Mouse (Mus musculus) limb, embryonic 13.5 days (tissue): ENCODE results near the gene Ddt. TPM values are rescaled to one million over a fixed set of nuclear protein-coding genes. Genes with fewer than 3 reads are reported as not detected.

ENCODE experiments used
- ATAC-seq: fragments of 200-750 bp; cut with Nextera tagmentation; 2 replicates; pipeline ENCODE4 v1.8.0; 2017; ENCODE audit warnings: low read depth, moderate number of reproducible peaks, moderate TSS enrichment; ENCODE audit not compliant: low FRiP score
- H3K27ac ChIP-seq: fragments of 300-500 bp; sonication (generic); 2 replicates; pipeline ENCODE4 v1.5.1; 2015; ENCODE audit warnings: inconsistent platforms, mild to moderate bottlenecking, moderate library complexity
- H3K27me3 ChIP-seq: fragments of 300-500 bp; sonication (generic); 2 replicates; pipeline ENCODE4 v1.6.1; 2015; ENCODE audit warnings: mild to moderate bottlenecking, inconsistent platforms
- H3K36me3 ChIP-seq: fragments of 300-500 bp; sonication (generic); 2 replicates; pipeline ENCODE4 v1.6.1; 2015; ENCODE audit warnings: inconsistent platforms, mild to moderate bottlenecking, moderate library complexity
- H3K4me1 ChIP-seq: fragments of 300-500 bp; sonication (generic); 2 replicates; pipeline ENCODE4 v1.6.1; 2015; ENCODE audit warnings: inconsistent platforms
- H3K4me2 ChIP-seq: fragments of 300-500 bp; sonication (generic); replicated peaks from 2 replicates; pipeline ENCODE4 v1.6.1; 2015; ENCODE audit warnings: inconsistent platforms, mild to moderate bottlenecking, moderate library complexity
- H3K4me3 ChIP-seq: fragments of 300-500 bp; sonication (generic); 2 replicates; pipeline ENCODE4 v1.5.1; 2015; ENCODE audit warnings: moderate library complexity, mild to moderate bottlenecking, inconsistent platforms
- H3K9ac ChIP-seq: fragments of 300-500 bp; sonication (generic); 2 replicates; pipeline ENCODE4 v1.6.1; 2015; ENCODE audit warnings: mild to moderate bottlenecking, inconsistent platforms
- H3K9me3 ChIP-seq: fragments of 300-500 bp; sonication (generic); 2 replicates; pipeline ENCODE4 v1.6.1; 2016; ENCODE audit warnings: inconsistent platforms
- WGBS: fragments of 180-500 bp; shearing (Covaris S2); methylation state at CpG from one replicate; pipeline ENCODE4 v1.1.7; 2015; 5-methylcytosine and 5-hydroxymethylcytosine counted together
- polyA plus RNA-seq: library from polyadenylated mRNA; unstranded; fragments of >200 nt; fragmentation: Nextera tagmentation; extraction: Ambion mirVana; gene quantifications from 2 replicates; pipeline ENCODE4 v1.2.1, GENCODE M21; 2015

Ddt gene
- polyA plus RNA-seq: 92.4 and 95.9 TPM in 2 replicates

DNA sequence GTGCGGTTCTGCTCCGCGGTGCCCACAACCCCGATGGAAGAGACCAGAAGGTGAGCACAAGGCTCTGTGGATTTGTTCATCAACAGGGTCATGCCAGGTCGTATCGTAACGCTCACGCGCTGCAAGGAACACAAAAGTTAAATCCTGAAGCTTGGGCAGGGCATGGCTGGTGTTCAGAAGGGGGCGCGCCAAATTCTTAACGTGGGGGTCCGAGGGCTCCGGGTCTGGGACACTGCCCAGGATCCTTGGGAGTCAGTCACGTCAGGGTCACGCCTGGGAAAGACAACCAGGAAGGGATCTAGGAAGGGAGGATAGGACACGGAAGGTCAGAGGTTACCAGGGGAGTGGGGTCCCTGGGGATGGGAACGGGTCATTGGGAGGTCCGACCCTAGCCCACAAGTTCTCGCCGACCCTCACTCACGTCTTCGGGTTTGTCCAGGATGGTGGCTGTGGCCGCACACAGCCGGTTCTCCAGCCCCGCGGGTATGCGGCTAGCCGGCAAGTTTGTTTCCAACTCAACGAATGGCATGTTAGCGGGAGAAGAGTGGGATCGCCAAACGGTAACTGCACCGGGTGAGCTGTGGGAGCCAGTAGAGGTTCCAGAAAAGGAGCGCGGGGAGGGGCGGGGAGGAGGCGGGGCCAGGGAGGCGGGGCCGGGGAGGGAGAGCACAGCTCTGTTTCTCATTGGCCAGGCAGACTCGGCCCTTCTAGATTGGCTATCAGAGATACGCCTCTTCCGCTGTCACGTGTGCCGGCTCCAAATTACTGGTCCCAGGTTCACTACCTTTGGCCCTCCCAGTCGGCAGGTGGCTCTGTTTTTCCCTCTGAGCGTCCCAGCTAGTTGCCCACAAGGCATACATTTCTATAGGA is at the start of gene Ddt:
Ddt (minus strand) TSS at position 620 of the 870 bp plus-strand sequence.
- Histone ChIP-seq H3K4me2 (peak within 1 kb of the TSS; percentile 98), H3K27ac (peak within 1 kb of the TSS; percentile 15; the same call in 1 of the 2 replicates), H3K9me3 (no peaks in the 10 kb centered on the region), H3K4me3 (peak within 1 kb of the TSS; percentile 70), H3K36me3 (no peaks in the 10 kb centered on the region), H3K4me1 (peaks cover 8% of the 10 kb centered on the region), H3K27me3 (peaks cover 6% of the 10 kb centered on the region; the same call in 1 of the 2 replicates), H3K9ac (peak within 1 kb of the TSS; percentile 76)
- ATAC-seq: peak; percentile 97
- WGBS: under 1% methylated on average over 47 of the region's 47 CpGs

DNA sequence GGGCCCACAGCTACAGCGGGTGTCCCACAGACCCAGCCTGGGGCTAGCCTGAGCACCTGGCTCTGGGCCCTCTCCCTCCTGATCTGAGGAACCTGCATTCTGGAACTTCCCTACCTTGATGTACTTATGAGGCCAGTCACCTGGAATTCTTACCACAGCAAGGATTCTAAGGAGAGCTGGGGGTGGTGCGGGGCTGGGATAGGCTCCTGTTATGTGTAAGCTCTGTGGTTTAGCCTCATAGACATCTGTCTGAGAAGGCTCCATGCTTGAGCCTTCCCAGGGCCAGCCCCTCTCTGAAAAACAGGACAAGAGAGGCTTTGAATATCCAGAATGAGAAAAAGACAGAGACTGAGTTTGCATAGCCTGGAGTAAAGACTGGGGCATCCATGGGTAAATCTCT is 49.2 kb upstream of the Ddt start, which contains the start of gene Gstt4:
Gstt4 (minus strand) TSS at position 101 of the 400 bp plus-strand sequence.
- Histone ChIP-seq H3K27me3 (no peaks in the 10 kb centered on the region), H3K27ac (no peak within 1 kb of the TSS), H3K4me2 (no peak within 1 kb of the TSS), H3K4me3 (no peak within 1 kb of the TSS), H3K9me3 (no peaks in the 10 kb centered on the region), H3K4me1 (peaks cover 3% of the 10 kb centered on the region; the same call in 1 of the 2 replicates), H3K36me3 (no peaks in the 10 kb centered on the region), H3K9ac (no peak within 1 kb of the TSS)
- ATAC-seq: no peak
- 92% methylated on average over 2 of the region's 2 CpGs for WGBS

DNA sequence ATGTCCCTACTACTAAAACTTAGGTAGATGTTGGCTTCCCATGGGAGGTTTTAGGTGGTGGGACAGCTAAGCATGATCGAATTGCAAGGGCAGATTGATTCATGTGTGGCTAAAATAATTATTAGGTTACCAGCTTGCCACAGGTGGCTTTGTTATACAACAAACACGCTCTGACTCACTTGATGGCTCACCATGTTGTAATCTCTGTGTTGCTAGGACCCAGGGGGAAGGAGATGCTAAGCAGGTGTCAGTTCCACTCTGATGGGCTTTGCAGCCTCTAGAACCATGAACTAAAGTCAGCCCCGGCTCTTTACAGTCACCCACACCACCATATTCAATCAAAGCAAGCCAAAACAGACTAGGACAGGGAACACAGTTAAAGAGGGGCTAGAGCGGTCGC is 46.7 kb upstream of the Ddt start:
- Histone ChIP-seq H3K27ac (no peak overlapping the region), H3K4me2 (no peak overlapping the region), H3K4me1 (no peaks in the 10 kb centered on the region), H3K9me3 (no peaks in the 10 kb centered on the region), H3K36me3 (no peaks in the 10 kb centered on the region), H3K4me3 (no peak overlapping the region), H3K9ac (no peak overlapping the region), H3K27me3 (no peaks in the 10 kb centered on the region)
- ATAC-seq: no peak
- WGBS: 82% methylated on average over 5 of the region's 5 CpGs

DNA sequence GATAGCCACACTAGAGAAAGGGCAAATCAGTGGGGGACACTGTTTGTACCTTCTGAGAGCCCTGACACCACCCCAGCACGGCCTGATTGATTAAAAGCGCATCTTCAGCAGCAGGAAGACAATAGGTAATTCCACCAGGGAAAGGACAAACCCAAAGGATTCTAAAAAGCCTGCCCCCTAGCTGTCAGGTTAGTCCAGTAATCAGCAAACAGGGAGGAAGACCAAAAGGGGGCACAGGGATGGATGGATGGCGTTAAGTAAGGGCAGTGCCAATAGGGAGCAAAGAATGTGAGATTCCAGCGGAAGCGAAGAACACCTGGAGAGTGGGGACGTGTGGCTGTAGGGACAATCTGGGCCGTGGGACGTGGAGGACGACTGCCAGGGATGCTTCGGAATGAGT is 45.4 kb upstream of the Ddt start:
- H3K4me1 ChIP-seq: no peaks in the 10 kb centered on the region
- no peak overlapping the region for H3K27ac ChIP-seq
- no peak for ATAC-seq
- no peak overlapping the region for H3K4me3 ChIP-seq
- 63% methylated on average over 10 of the region's 10 CpGs for WGBS
- no peaks in the 10 kb centered on the region for H3K36me3 ChIP-seq
- H3K27me3 ChIP-seq: no peaks in the 10 kb centered on the region
- H3K9ac ChIP-seq: no peak overlapping the region
- H3K4me2 ChIP-seq: no peak overlapping the region
- no peaks in the 10 kb centered on the region for H3K9me3 ChIP-seq

DNA sequence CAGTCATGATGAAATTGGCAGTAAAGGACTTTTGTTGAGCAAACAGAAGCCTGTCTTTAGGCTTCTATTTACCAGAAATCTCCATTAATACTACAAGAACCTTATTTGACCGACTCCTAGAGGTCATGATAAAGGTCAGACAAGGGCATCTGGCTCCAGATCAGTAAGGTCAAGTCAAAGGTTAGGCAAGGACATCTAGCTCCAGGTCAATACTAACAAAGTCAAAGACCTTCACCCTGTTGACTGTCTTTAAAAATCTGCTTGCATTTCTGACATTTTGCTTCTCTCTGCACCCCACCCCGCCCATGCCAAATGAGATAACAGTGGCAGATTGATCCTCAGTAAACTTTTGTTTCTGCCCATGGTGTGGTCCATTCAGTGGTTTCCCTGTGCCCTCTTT is 31.0 kb upstream of the Ddt start:
- no peak overlapping the region for H3K9ac ChIP-seq
- H3K27me3 ChIP-seq: no peaks in the 10 kb centered on the region
- H3K36me3 ChIP-seq: no peaks in the 10 kb centered on the region
- no peak for ATAC-seq
- H3K4me3 ChIP-seq: no peak overlapping the region
- 59% methylated on average over 2 of the region's 2 CpGs for WGBS
- no peak overlapping the region for H3K4me2 ChIP-seq
- H3K9me3 ChIP-seq: no peaks in the 10 kb centered on the region
- H3K27ac ChIP-seq: no peak overlapping the region
- H3K4me1 ChIP-seq: no peaks in the 10 kb centered on the region

DNA sequence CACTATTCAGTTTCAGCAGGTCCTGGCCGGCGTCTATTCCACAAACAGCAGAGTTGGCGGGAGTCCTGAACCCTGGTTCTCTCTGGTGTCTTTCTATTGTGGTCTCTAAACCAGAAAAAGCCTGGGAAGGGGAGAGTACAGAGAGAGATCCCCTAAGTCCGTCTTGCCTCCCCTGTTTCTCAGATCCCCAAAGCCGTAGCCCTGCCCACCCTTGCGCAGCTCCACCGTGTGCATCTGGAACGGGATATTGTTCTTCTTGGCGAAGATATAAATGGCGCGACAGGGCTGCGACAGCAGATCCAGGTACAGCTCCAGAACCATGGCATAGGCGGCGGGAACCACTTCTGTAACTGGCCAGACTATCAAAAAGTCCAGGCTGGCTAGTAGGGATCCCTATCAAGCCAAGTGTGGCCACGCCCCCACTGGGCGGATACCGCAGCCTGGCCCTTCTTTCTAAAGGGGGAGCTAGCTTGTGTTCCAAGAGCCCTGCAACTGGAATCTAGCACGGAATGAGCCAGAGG is 25.0 kb upstream of the Ddt start, which contains the start of gene Gstt1:
Gstt1 (minus strand) TSS at position 409 of the 521 bp plus-strand sequence.
- H3K36me3 ChIP-seq: no peaks in the 10 kb centered on the region
- peak within 1 kb of the TSS; percentile 64 for H3K9ac ChIP-seq
- peak within 1 kb of the TSS; percentile 81 for H3K4me2 ChIP-seq
- H3K4me1 ChIP-seq: peaks cover 33% of the 10 kb centered on the region
- peak within 1 kb of the TSS; percentile 52 for H3K4me3 ChIP-seq
- peaks cover 11% of the 10 kb centered on the region for H3K27me3 ChIP-seq
- H3K27ac ChIP-seq: no peak within 1 kb of the TSS
- WGBS: 4% methylated on average over 18 of the region's 18 CpGs
- H3K9me3 ChIP-seq: no peaks in the 10 kb centered on the region
- ATAC-seq: peak; percentile 72; the same call in 1 of the 2 replicates

DNA sequence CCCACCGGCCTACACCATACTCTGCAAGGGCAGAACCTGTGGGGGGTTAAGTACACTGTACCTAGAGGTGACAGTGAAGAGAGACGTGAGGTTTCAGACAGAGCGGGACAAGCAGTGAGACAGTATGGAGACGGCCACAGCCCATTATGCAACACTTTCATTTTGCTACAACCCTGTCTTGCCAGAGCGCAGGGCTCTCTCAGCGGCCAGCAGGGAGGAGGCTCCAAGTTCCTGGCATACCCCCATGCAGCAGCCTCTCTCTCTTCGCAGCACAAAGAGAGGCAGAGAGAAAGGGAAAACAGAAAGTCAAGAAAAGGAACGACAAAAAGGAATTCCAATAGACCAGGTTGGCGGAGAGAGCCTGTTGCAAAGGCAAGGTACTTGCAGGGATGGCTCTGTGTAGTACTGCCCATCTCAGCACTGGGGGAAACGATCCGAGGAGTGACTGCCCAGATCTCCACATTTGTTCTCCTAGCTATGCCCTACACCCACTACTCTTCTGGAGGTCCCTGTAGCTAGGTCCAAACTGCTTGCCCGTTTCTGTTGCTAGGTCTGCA is 24.5 kb upstream of the Ddt start:
- no peak; the same call in 1 of the 2 replicates for ATAC-seq
- H3K9me3 ChIP-seq: no peaks in the 10 kb centered on the region
- H3K9ac ChIP-seq: peak overlapping the region; percentile 64
- H3K36me3 ChIP-seq: no peaks in the 10 kb centered on the region
- H3K4me1 ChIP-seq: peaks cover 33% of the 10 kb centered on the region
- 2% methylated on average over 12 of the region's 12 CpGs for WGBS
- peak overlapping the region; percentile 81 for H3K4me2 ChIP-seq
- H3K27me3 ChIP-seq: peaks cover 11% of the 10 kb centered on the region
- no peak overlapping the region for H3K27ac ChIP-seq
- H3K4me3 ChIP-seq: peak overlapping the region; percentile 52

DNA sequence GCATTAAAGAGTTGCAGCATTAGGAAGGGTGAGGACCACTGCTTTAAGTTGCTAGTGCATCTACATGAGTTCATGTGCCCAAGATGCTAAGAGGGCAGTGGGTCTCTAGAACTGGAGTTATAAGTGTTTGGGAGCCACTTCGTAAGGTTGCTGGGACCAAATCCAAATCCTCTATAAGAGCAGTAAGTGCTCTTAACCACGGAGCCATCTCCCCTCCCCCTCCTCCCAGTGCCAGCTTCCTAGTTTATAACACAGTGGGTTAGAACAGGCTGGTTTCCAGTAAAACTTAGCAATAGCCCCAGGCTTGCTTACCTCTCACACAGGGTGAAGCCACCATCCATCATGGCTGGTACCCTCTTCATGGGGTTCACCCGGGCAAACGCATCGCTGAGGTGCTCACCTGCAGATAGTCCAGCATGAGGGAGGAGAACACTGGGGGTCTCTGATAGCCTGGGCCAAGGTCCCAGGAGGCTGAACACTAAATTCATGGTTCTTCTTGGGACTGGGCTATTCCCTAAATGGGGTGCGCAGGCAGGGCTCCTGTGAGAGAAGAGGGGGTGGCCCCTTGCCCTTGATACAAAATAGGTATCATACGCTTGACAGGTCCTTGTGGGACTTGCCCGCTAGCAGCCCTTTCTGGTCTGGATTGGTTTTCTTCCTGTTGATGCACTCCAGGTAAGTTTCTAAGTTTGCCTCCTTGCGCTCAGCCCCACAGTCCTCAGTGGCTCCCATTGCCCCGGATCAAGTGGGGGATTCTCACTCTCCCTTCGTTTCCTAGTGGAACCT is 23.7 kb upstream of the Ddt start:
- peaks cover 11% of the 10 kb centered on the region for H3K27me3 ChIP-seq
- no peak overlapping the region for H3K27ac ChIP-seq
- no peak for ATAC-seq
- H3K4me3 ChIP-seq: peak overlapping the region; percentile 52
- 44% methylated on average over 11 of the region's 11 CpGs for whole genome bisulfite sequencing
- peak overlapping the region; percentile 64; the same call in 1 of the 2 replicates for H3K9ac ChIP-seq
- H3K9me3 ChIP-seq: no peaks in the 10 kb centered on the region
- peak overlapping the region; percentile 81 for H3K4me2 ChIP-seq
- no peaks in the 10 kb centered on the region for H3K36me3 ChIP-seq
- peaks cover 33% of the 10 kb centered on the region for H3K4me1 ChIP-seq

DNA sequence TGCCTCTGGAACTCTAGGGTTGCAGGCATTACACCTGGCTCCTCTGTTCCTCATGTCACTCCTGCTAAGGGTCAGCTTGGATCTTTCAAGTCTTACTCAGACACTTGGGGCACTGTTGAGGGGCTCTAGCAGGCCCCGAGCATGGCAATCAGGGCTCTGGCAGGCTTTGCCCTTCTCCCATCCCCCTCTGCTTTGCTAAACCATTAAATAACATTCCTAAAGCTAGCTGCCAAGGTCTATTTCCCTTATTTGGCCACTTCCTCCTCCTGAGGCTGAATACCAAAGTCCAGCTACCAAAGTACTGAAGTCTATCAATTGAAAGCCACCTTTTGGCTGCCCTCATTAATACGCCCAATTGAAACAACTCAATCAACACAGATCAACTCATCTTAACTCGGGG is 21.7 kb upstream of the Ddt start:
- H3K27me3 ChIP-seq: peaks cover 11% of the 10 kb centered on the region
- no peak overlapping the region; the same call in 1 of the 2 replicates for H3K27ac ChIP-seq
- H3K36me3 ChIP-seq: no peaks in the 10 kb centered on the region
- no peaks in the 10 kb centered on the region for H3K9me3 ChIP-seq
- peak overlapping the region; percentile 25 for H3K4me2 ChIP-seq
- ATAC-seq: no peak
- H3K4me1 ChIP-seq: peaks cover 33% of the 10 kb centered on the region
- 0 out of 2 replicates have a peak overlapping the region, but pooled peaks have one; percentile 5 for H3K9ac ChIP-seq
- 30% methylated on average over 3 of the region's 3 CpGs for WGBS
- no peak overlapping the region for H3K4me3 ChIP-seq

DNA sequence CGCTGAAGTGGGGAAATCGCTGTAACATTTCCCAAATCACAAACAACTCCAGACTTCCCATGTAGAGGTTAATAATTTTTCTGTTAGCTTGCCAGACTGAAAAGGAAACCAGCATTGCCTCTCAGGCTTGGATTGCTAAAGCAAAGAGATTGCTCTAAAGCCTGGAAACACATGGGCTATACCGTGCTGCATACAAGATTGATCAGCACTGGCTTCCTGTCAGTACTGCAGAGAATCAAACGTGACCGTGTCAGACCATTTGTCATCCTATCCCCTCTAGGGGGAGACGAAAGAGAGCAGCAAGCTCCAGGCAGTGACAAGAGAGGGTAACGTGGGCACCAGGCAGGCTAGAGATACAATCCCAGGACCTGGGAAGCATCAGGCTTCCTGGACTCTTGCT is 17.6 kb upstream of the Ddt start:
- Histone ChIP-seq H3K27ac (no peak overlapping the region), H3K4me2 (no peak overlapping the region), H3K4me1 (peaks cover 13% of the 10 kb centered on the region), H3K9ac (0 out of 2 replicates have a peak overlapping the region, but pooled peaks have one; percentile 35), H3K27me3 (no peaks in the 10 kb centered on the region), H3K36me3 (no peaks in the 10 kb centered on the region), H3K9me3 (no peaks in the 10 kb centered on the region), H3K4me3 (no peak overlapping the region)
- ATAC-seq: no peak
- WGBS: 18% methylated on average over 7 of the region's 7 CpGs

DNA sequence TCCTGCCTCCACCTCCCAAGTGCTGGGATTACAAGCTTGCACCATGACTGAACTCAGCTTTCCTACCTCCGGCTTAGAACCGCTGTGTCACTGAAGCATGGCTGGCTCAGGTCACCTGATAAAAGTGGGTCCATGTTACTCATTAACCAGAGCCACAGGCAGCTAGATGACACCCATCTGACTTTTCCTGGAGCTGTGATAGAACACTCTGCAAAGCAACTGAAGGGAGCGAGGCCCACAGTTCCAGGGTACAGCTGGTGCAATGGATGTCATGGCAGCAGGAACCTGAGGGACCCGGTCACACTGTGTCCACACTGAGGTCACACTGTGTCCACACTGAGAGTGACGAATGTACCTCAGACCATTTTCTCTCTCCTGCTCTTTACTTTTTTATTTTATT is 16.6 kb upstream of the Ddt start:
- H3K36me3 ChIP-seq: no peaks in the 10 kb centered on the region
- no peak overlapping the region for H3K4me2 ChIP-seq
- no peak overlapping the region for H3K4me3 ChIP-seq
- H3K27ac ChIP-seq: no peak overlapping the region
- no peak for ATAC-seq
- H3K27me3 ChIP-seq: no peaks in the 10 kb centered on the region
- 86% methylated on average over 5 of the region's 5 CpGs for WGBS
- H3K9ac ChIP-seq: no peak overlapping the region
- H3K4me1 ChIP-seq: peaks cover 7% of the 10 kb centered on the region
- H3K9me3 ChIP-seq: no peaks in the 10 kb centered on the region
